Mouse (Mus musculus) left cerebral cortex, adult 9 months (tissue): ENCODE results near the gene Zcchc24.

Experiments used
- DNase-seq, 2 experiments: peaks; one replicate each; pipeline ENCODE4 v3.0.0; 2022; ENCODE audit warnings: low spot score in 2 of 2

Gene Zcchc24

DNA sequence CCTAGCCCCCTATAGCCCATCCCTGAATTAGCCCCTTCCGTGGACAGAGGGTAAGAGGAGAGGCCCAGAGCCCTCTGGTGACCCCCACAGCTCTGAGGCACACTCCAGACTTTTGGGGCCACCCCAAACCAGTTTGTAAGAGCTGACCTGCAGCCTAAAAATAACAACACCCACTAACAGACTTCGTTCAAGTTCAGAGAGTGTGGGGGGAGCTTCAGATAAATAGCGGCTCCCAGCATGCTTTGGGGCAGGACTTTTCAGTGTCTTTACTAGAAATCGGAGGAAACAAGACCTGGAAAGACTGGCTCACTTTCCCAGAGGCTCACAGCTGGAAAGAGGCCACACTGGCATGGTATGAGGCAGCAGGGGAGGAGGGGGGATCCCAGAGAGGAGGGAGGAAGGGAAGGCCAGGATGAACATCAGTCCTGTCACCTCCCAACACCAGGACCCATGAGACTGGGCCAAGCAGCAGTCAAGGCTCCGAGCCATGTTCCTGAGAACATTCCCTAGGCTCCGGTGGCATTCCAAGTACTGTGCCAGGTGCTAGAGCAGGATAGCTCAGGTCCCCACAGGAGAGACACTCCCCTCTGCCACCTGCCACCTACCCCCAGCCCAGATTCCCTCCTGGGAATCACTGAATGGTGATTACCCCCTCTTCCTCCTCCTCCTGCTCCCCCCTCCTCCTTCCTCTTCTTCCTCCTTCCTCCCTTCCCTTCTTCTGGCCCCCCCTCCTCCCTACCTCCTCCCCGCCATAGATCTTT is 20.7 kb downstream of the Zcchc24 start:
- no peak for DNase-seq

DNA sequence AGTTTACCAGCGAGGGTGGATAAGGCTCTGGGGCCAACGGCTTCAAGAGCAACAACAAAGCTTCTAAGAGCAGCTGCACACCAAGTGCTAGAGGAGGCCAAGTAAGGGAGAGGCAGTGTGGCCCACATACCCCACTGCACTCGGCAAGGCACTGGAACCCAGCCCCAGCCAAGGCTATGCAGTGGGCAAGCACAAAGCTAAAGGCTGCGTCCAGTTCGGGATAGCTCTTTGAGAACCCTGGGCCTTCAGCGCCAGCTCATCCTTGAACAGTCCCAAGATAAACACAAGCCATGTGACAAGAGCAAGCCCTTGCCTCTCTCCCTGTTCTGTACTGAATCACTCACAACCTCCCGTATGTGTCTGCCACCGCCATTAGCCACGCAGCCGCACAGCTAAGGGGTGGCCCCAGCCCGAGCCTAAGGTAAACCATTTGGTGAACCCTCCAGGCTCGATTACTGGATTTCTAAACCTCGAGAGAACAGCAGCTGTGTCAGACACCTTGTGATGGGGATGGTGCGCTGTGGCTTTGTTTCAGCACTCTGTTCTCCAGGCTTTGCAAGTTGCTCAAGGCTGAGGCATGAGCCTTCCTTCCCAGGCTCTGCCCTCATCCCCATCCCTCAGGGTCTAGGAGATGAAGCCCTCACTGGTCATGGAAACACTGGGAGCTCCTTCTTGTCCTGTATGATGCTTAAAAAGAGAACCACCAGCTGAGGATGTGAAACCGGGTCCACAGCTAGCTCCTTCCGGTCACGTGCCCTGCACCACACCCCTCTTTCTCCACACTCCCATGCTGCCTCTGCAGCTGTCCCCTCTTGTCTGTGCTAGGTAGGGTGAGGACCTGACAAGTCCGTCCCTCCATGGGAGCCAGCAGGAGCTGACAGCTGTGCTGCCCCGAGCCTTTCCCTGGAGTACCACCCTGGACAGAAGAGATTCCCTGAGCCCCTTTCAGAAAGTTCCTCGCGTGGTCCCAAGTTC is 21.6 kb downstream of the Zcchc24 start:
- no peak for DNase-seq

DNA sequence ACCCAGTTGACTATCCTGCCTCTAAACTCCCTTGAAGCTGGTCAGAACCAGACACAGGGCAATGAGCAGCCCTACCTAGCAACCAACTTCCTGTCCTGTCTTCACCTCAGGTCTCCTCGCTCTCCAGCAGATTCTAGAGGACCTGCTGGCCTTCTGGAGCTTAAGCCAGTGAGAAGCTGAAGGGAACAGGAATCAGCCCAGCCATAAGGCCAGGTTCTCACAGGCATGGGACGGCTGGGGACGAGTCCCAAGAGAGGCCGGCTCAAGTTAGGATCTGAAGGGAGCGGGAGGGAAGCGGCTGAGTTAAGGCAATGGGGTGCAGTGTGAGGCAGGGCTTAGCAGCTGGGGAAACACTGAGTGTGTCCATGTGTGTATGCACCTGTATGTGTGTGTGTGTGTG is 22.5 kb downstream of the Zcchc24 start:
- DNase-seq = no peak

DNA sequence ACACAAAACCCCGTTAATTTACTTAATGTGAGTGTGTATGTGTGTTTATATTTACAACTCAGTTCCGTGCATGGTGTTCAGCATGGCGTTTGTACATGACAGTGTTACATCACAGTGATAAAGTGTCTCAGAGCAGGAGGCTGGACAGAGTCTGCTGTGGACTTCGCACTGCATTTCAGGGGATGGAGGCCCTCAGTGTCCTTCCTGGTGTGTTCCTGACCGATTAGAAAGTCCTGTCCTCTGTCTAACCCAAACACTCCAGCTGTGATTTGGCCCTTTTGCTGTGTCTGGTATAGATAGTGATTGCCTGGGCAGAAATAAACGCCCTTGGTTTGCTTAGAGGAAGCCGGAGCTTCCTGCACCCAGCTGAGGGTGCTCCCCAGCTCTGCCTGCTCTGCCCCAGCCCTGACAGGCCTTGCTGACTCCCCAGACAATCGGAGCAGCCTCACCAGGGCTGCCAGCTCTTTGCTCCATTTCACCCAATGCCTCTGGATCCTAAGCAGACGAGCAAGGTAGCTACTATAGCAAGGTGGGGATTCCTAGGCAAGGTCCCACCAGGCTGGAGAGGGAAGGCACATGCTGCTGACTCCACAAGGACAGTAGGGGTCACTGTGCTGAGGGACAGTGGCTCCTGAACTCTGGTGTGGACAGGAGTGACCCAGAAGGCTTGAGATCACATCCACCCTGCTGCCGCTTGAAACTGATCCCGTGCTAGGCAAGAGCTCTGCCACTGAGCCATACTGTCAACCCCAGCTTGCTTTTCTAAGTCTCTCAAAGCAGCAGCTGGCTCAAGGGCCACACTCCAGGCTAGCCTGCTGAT is 23.3 kb downstream of the Zcchc24 start:
- DNase-seq = no peak

DNA sequence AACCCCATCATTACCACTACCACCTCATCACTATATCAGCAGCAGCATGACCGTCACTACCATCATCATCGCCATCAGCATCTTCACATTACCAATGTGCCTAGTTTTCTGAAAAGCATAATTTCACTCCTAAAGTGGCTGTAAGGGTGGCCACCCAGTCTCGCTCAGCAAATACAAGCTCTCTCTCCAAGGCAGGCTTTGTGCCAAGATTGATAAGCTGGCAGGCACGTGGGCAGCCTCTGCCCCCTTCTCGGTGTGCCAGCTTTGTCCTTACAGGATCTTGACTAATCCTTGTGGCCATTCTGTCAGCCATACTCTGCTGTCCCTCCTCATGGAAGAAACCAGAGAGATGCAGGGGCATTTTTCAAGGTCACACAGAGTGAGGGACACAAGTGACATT is 25.9 kb downstream of the Zcchc24 start:
- DNase-seq = no peak

DNA sequence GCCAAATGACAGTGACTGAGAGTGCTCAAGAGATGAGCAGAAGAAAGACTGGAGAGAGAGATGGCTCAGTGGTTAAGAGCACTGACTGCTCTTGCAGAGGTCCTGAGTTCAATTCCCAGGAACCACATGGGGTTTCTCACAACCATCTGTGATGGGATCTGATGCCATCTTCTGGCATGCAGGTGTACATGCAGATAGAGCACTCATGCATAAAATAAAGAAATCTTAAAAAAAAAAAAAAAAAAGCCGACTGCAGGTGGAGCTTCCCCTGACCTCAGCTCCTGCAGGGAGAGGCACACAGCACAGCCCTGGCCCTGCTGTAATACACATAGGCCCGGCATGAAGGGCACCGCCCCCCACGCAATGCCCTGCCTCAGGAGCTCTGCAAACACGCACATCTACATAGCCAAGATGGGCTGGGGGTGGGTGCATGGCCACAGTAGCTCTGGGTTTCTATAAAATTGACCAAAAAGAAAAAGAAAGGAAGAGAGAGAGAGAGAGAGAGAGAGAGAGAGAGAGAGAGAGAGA is 26.9 kb downstream of the Zcchc24 start:
- DNase-seq = no peak

DNA sequence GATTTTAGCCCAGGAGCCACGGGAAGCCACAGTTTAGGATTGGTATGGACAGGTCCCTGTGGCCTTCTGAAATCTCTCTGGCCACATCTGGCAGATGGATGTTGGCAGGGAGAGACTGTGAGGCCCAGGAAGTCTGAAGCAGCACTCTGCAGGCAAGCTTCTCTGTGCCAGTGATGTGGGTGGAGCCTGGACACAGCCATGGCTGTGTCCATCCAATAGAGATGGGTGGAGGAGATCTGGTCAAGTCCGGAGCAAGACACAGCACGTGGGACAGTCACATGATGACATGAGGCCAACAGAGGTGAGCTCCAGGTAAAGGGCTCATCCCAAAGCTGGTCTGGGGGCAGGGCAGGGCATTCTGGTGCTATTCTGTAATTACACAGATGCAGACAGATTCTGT is 27.6 kb downstream of the Zcchc24 start:
- no peak for DNase-seq

DNA sequence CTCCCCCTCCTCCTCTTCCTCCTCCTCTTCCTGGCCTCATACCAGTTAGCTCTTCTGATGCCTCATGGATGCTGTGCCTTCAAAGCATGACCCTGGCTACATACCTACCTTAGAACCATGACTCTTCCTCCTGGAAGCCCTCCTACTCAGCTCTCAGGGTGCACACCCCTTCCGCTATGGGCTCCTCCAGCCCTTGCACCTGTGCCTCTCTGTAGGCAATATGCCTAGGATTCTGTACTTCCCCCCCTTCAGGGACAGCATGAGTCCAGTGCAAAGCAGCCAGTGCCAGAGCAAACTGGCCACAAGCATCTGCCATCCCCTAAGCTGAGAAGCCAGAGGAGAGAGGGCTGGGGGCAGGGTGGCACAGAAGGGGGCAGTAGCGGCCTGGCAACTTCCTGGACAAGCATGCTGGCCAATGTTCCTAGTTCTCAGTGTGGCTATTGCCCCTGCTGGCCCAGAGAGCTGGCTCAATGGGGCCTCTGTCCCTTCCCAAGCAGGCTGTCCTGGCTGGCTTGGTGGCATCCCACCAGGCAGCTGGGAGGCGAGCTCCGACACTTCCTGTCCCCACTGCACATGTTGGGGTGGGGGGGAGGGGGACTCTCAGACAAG is 28.8 kb downstream of the Zcchc24 start:
- peak; percentile 78 for DNase-seq

DNA sequence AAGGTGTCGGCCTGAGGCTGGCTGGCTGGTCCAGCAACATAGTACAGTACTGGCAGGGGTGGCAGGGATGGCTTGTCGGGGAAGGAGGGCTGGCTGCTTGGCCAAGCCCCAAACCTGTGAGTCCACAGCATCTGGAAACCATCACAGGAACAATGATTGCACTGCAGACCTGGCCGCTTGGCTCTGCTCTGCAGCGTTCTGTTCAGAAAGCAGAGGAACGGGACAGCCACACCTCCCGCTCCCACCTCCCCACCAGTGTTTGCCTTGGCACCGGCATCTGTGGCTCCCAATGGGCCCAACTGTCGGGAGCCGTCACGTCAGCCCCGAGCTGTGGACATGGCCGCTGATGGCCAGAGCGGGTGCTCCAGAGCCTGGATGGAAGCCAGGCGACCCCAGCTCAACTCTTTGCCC is 30.2 kb downstream of the Zcchc24 start:
- no peak for DNase-seq

DNA sequence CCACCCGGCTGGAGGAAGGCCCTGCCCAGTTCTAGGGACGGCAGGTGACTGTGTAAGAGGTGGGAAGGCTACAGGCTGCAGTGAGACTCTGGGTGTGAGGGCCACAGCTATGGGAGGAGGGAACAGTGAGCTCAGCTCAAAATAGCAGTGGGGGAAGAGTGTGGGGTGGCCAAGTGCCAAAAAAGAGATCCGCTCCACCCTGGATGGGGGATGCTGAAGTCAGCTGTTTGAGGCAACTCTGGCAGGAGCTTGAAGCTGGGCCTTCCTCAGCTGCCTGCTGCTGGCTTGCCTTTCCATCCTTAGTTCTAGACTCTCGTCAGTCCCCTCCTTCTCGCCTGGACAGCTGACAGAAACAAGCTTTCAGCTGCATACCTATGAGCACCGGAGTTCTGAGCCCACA is 32.2 kb downstream of the Zcchc24 start:
- peak; percentile 79 to 84 for DNase-seq

DNA sequence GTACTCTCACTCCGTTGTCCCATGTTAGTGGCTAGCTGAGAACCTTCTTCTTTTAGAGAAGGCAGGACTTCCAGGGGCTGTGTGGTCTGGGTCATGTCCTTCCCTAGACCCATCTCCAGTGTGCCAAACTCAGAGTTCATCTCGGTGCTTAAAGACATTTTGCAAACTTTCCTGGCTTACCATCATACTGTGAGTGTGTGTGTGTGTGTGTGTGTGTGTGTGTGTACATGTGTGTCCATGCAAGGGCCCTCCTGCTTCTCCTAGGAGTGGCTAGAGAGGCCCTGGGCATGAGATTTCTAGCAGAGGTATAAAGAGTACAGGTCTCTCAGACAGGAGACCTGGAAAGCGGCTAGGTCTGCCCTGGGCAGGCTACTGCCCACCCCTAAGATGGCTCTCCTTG is 32.7 kb downstream of the Zcchc24 start:
- no peak for DNase-seq

DNA sequence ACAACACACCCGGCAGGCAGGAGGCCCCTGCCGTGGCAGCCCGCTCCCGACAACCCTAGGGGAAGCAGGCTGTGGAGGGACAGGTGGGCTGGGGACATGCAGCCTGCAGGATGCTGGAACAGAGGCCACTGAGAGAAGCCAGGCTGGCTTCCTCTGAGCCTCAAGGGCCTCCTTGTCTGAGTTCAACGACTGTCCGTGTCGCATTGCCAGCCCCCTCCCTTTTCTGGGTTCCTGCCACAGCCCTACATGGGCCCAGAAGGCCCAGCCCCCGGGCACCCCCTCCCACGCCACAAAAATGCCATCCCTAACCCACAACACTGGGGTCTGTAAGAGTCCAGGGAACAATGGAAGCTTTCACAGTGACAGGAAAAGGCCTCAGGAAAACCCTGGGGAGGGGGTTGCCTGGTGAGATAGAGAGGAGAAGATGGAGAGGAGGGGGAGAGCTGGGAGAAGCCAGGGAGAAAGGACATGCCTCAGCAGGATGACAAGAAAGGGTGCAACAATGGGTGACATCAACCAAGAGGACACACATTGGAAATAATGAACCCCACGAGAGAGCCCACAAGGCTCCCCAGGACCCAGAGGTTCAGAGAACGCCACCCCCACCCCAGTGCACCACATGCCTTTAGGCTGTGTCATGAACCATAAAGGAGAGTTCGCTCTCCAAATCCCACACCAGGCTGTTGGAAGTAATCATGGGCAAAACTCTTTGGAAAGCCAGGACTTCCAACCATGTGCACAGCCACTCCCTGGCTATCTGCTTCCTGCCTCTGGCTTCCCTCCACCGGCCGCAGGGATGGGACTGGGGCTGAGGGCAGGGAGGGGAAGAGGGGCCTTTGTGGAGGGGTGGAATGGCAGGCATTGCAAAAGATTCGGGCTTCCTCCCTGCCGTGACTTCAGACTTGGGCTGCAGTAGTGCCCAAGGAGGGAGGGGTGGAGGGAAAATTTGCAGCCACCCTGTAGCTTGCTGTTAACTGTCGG is 33.8 kb downstream of the Zcchc24 start:
- DNase-seq = no peak

DNA sequence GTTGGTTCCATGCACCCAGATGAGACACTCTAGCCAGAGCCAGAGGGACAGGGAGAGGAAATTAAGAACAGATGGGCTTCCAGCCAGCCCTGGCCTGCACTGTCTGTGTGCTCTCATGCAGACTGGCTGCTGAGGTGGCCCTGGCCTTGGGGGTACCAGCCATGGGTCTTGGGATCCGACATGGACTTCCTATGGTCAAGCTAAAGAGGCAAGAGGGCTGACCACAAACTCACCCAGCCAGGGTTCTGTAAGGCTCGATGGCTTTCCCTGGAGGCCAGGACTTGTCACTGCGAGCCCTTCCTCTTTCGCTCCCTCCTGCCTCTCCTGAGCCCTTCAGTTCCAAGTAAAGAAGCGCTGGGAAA is 41.7 kb downstream of the Zcchc24 start:
- DNase-seq = no peak

DNA sequence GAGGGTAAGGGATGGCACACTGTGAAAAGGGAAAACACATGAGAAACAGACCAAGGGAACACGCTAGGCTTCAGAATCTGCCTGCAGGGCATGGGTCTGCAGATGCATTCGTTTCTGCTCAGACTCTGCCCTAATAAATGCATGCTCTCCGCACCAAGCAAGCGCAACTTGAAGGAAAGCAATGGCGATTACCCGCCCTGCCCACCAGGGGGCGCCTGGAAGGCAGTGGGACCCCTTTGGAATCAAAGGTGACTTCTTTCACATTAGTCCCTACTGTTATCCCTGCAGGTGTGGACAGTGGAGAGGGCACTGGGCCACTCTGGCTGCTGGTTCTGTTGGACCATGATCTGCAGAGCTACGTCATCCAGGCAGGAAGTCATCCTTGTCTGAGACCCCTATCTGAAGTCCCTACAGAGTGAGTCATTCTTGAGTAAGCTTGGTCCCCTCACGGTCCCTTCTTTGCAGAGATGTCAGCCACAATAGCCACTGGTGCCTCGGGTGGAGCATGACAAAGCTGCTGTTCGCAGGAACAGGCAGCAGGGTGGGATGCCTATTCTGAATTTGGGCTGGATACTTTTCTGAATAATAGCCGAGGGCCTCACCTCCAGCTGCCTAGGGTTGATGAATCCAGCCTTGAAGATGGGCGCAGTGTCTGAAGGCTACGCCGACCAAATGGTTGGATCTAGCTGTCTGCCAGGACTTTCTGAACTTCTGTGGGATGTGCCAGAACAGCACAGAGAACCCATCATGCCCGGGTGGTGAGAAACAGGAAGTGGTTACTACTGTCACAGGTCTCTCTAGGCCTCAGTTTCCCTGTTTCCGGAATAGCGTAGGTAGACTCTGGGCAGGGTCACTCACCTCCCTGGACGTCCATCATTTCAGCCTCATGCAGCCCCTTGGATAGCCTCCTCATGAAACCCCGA is 42.4 kb downstream of the Zcchc24 start:
- no peak for DNase-seq

DNA sequence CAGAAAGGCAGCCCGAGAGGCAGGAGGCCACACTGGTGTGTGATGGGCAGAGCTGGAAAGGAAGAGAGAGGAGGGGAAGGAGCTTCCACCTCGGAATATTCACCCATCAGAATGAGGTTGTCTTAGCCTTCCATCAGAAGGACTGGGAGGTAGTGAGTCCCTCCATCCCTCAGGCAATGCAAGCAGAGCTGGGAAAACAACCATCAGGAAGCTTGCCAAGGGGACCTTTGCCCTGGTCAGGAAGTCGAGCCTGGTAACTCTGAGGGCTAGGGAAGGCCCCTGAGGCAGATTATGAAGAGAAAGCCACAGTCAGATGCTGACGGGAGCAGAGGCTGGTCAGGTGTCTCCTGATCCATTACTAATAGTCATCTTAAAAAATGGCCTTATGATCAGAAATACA is 43.1 kb downstream of the Zcchc24 start:
- no peak for DNase-seq

DNA sequence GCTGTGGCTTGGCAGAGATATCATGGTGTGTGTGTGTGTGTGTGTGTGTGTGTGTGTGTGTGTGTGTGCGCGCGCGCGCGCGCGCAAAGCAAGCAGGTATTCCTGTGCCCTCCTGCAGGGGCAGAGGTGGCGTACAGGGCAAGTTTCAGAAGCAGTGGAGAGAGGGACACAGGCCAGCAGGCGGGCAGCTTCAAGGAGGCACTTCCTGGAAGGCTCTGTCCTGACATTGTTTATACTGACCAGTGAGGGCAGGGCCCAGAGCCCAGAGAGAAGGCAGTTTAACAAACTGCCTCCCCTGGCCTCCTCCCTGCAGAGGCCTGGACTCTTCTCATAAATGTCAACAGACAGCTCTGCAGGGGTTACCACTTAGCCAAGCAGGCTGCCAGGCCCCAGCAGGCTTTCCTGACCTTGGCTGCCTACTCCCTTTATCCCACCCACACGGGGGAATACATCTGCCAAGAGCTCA is 43.8 kb downstream of the Zcchc24 start:
- no peak for DNase-seq

DNA sequence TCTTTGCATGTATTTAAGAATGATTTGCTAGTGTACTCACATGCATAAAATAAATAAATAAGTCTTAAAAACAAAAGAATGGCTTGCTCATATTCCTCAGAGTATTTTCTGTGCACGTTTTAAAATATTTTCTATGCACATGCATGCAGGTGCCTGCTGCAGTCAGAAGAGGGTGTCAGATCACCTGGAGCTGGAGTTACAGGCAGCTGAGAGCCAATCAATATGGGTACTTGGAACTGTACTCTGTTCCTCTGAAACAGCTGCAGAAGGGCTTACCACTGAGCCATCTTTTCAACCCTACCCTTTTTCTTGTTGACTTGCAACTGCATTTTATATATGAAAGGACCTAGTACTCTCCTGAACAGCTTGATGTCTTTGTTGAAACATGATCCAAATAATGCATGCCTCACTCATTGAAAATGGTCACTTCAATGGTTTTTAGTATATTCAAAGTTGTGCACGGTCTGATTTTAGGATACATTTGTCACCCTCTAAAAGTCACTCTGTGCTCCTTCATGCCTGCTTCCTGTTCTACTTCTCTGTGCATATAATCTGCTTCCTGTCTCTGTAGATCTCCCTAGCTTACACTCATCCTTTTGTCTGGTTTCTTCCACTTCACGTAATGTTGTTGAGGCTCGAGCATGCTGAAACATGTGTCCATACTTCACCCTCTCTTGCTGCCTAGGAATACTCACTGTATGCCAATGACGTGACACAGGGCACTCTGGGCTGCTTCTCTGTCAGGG is 47.7 kb downstream of the Zcchc24 start:
- no peak for DNase-seq

DNA sequence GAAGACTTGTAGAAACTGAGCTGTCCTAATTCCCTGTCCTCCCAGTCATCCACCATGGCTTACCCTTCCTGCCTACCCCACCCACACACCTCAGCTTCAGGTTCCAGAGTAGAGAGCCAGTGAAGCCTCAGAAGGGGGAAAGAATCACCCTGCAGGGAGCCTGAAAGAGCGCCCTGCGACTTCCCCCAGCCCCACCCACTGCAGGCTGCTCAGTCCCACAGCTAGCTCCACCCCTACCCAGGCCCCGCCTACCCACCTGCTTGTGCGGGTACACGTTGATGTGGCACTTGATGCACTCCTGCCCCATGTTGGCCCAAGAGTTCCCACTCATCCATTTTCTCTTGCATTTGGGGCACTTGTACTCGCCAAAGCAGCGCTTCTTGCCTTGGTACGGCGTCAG is 49.5 kb downstream of the Zcchc24 start:
- no peak for DNase-seq
